Mouse (Mus musculus): Measurements from ENCODE around the gene Atp1a2.

The Atp1a2 gene

DNA sequence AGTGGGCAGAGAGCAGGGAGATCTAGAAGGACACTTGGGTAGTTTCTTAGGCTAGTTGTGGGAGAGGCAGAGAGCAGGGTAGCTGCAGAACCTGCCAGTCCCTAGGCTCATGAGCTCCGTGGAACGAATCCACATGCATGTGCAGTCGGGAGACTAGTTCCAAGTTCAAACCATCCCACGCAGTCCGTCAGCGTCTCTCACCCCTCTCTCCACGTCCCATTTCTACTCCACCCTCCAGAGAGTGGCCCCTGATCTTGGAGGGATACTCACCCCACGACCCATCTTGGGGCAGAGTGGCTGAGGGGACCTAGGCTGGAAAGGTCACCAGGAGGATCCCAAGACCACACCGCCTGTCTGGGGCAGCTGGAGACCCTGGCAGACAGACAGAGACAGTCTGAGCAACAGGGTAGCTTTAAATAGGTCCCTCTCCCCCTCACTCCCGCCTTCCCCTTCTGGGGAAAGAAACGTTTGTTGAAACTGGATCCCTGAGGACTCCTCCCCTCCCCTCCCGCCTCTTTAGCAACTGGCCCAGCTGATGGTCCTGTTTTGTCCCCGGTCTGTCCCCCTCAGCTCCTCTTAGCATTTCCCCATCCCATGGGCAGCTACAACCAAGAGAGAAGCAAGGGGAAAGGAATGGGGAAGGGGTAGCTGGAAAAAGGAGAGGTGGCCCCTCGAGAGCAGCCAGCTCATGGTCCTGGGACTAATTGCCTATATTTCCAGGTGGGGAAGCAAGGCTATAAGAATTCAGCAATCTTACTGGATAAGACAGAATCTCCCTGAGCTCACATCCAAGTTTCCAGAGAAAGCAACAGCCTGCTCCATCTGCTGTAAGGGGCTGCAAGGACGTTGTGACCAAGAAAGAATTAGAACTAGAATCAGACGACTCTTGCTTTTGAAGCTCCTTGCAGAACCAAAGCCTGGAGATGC is at the start of gene Atp1a2:
Atp1a2 (minus strand) TSS at position 454 of the 927 bp plus-strand sequence.
- peak in 1 of 2 experiments; percentile 72 for DNase-seq (ENCODE audit: low spot score in 2 of 2)

- DNase-seq (ENCODE audit: low spot score in 2 of 2) = no peak
Measured at GRCm38 (mm10) chr1:172347382-172347781, 49.5 kb upstream of the Atp1a2 start.

GRCm38 (mm10) chr1:172346707-172347106 is 48.8 kb upstream of the Atp1a2 start:
- DNase-seq (ENCODE audit: low spot score in 2 of 2) = no peak

DNA sequence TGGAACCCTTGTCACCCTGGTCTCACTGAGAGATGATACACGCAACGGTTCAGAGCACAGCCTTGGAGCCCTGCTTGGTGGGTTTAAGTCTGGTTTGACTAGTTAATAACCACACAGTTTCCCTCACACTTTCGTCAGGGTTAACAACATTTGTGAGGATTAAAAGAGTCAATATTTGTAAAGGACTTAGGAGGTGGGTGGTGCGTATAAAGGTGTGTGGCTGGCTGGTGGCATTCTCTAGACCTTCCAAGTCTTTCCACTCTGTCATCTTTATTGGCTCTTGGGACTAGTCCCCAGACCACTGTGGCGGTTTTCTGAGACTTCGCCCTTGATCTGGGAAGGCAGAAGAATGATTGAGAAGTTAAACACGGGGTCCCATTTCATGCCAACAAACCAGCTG is 47.0 kb upstream of the Atp1a2 start:
- no peak for DNase-seq (ENCODE audit: low spot score in 2 of 2)

- no peak for DNase-seq (ENCODE audit: low spot score in 2 of 2)
Measured at GRCm38 (mm10) chr1:172343914-172344313, 46.0 kb upstream of the Atp1a2 start.

GRCm38 (mm10) chr1:172342729-172343128 is 44.9 kb upstream of the Atp1a2 start:
- peak in 1 of 2 experiments; percentile 75 for DNase-seq (ENCODE audit: low spot score in 2 of 2)

- DNase-seq (ENCODE audit: low spot score in 2 of 2) = no peak
Measured at GRCm38 (mm10) chr1:172341386-172341785, 43.5 kb upstream of the Atp1a2 start.

GRCm38 (mm10) chr1:172340729-172341321 is 43.0 kb upstream of the Atp1a2 start, which contains the start of gene Kcnj10:
Kcnj10 (plus strand) TSS chr1:172341210.
- peak; percentile 69 to 76 for DNase-seq (ENCODE audit: low spot score in 2 of 2)

DNA sequence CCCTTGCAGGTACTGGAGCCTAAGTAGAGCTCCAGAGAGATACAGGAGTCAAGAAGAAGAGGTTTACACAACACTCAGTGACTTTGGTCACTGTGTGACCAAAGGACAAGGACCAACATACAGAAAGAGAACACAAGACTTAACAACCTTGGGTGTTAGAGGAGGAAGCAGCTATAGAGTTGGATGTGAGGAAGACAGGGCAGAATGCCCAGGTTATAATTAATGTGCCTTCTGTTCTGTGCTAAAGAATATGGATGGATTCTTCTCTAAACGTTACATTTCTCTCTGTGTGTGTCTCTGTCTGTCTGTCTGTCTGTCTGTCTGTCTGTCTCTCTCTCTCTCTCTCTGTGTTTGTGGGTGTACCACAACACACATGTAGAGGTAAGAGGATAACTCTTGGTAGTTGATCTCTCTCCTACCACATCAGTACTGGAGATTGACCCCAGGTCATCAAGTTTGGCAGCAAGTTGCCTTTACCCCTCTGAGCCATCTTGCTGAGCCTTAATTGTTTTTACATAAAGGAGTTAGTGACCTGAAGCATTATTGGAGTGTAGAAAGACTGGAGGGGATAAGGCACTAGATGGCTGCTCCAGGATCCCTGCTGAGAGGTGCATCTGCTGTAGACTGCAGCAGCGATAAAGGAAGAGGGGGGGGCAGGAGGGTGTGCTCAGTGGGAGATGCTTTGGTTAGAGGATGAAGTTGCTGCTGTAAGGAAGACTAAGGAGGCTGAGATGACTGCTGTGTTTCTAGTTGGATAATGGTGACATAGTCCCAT is 39.7 kb upstream of the Atp1a2 start:
- DNase-seq (ENCODE audit: low spot score in 2 of 2) = no peak

- no peak for DNase-seq (ENCODE audit: low spot score in 2 of 2)
Measured at GRCm38 (mm10) chr1:172335804-172336203, 37.9 kb upstream of the Atp1a2 start.

GRCm38 (mm10) chr1:172333512-172333911 is 35.6 kb upstream of the Atp1a2 start:
- DNase-seq (ENCODE audit: low spot score in 2 of 2) = no peak

- no peak for DNase-seq (ENCODE audit: low spot score in 2 of 2)
Measured at GRCm38 (mm10) chr1:172332925-172333324, 35.1 kb upstream of the Atp1a2 start.

GRCm38 (mm10) chr1:172331422-172331947 is 33.6 kb upstream of the Atp1a2 start:
- DNase-seq (ENCODE audit: low spot score in 2 of 2) = no peak

GRCm38 (mm10) chr1:172329616-172330015 is 31.8 kb upstream of the Atp1a2 start:
- DNase-seq (ENCODE audit: low spot score in 2 of 2) = no peak

GRCm38 (mm10) chr1:172329131-172329530 is 31.3 kb upstream of the Atp1a2 start, which contains the start of gene Kcnj9:
Kcnj9 (minus strand) TSS chr1:172329318.
- peak in 1 of 2 experiments; percentile 79 for DNase-seq (ENCODE audit: low spot score in 2 of 2)

DNA sequence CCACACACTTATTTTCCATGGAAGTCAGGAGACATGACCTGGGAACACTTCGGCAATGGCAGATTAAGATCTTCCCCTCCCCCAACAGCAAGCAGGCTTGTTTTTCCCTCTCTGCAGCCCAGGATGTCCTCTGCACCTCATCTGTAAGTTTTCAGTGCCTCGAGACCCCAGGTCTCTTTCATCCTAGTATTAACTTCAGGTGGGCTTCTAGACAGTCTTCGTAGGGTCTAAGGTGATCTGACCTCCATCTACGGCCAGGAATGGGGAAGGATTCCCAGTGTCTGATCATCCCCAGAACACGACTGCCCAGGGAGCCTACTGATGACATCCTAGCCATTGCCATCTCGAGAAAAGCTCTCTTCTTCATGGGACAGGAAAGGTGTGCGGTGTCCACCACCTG is 30.6 kb upstream of the Atp1a2 start:
- DNase-seq (ENCODE audit: low spot score in 2 of 2) = no peak

GRCm38 (mm10) chr1:172328041-172328440 is 30.2 kb upstream of the Atp1a2 start:
- no peak for DNase-seq (ENCODE audit: low spot score in 2 of 2)

- no peak for DNase-seq (ENCODE audit: low spot score in 2 of 2)
Measured at GRCm38 (mm10) chr1:172327206-172328001, 29.5 kb upstream of the Atp1a2 start.

DNA sequence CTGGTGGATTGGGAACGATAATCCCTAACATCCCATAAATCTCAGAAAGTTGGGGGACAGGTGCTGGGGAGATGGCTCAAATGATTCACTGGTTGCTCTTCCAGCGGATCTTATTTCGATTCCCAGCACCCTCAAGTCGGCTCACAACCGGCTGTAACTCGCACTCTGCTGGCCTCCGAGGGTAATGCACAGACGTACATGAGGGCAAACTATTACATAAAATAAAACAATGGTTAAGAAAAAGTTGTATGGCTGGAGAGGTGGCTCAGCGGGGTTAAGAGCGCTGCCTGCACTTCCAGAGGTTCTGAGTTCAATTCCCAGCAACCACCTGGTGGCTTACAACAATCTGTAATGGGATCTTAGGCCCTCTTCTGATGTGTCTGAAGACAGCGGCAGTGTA is 28.8 kb upstream of the Atp1a2 start:
- no peak for DNase-seq (ENCODE audit: low spot score in 2 of 2)

DNA sequence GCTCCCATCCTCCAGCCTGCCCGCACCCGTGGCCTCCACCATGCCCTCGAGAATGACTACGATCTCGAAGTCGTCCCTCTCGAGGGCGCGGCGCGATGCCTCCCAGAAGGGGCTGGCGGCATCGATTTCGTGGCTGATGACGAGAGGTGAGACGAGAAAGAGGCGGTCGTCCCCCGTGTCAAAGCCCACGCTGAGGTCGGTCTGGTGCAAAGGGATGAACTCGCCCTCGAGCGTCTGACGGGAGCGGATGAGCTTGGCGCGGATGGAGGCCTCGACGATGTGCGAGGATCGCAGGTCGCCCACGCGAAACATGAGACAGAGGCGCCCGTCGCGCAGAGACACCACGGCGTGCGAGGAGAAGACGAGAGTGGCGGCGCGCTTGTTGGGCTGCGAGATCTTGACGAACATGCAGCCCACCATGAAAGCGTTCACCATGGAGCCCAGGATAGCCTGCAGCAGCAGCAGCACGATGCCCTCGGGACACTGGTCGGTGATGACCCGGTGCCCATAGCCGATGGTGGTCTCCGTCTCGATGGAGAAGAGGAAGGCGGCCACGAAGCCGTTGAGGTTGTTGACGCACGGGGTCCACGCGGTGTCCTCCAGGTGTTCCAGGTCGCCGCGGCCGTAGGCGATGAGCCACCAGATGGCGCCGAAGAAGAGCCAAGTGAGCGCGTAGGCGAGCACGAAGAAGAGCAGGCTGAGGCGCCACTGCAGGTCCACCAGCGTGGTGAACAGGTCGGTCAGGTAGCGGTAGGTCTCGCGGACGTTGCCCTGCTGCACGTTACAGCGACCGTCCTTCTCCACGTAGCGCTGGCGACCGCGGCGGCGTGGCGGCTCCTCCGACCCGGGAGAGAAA is 28.0 kb upstream of the Atp1a2 start:
- DNase-seq (ENCODE audit: low spot score in 2 of 2) = peak in 1 of 2 experiments; percentile 68
